Mouse (Mus musculus) frontal cortex, postnatal 36 days (tissue): ENCODE data around the gene Mmp27.

Experiments used
- DNase-seq, 2 experiments: peaks; one replicate each; pipeline ENCODE4 v3.0.0; 2022; ENCODE audit warnings: low spot score in 2 of 2

Gene Mmp27

GRCm38 (mm10) chr9:7571162-7571561 is at the start of gene Mmp27:
Gene Mmp27, plus strand, starts transcription at chr9:7571396.
- no peak for DNase-seq

GRCm38 (mm10) chr9:7526255-7526940 is 44.8 kb upstream of the Mmp27 start:
- no peak for DNase-seq

GRCm38 (mm10) chr9:7542763-7543162 is 28.4 kb upstream of the Mmp27 start:
- no peak for DNase-seq

GRCm38 (mm10) chr9:7544923-7545457 is 26.2 kb upstream of the Mmp27 start:
- DNase-seq, result no peak

- no peak for DNase-seq
These were observed 25.7 kb upstream of the Mmp27 start for GRCm38 (mm10) chr9:7545471-7545870.

- DNase-seq, result no peak
These were observed 25.3 kb upstream of the Mmp27 start for GRCm38 (mm10) chr9:7545920-7546319.

- DNase-seq, result no peak
These were observed 19.3 kb upstream of the Mmp27 start for GRCm38 (mm10) chr9:7551943-7552342.

- DNase-seq, result no peak
These were observed 17.7 kb upstream of the Mmp27 start for GRCm38 (mm10) chr9:7553536-7553935.

GRCm38 (mm10) chr9:7554382-7554781 is 16.8 kb upstream of the Mmp27 start:
- DNase-seq, result peak in 1 of 2 experiments; percentile 13

- DNase-seq, result no peak
These were observed 12.8 kb upstream of the Mmp27 start, which contains the start of gene Mmp8 for GRCm38 (mm10) chr9:7558221-7559017. Gene Mmp8, plus strand, starts transcription at chr9:7558456.

GRCm38 (mm10) chr9:7560026-7560425 is 11.2 kb upstream of the Mmp27 start:
- DNase-seq, result no peak

GRCm38 (mm10) chr9:7567376-7567775 is 3.8 kb upstream of the Mmp27 start:
- DNase-seq, result no peak

- no peak for DNase-seq
These were observed 3.3 kb upstream of the Mmp27 start for GRCm38 (mm10) chr9:7567923-7568322.

- DNase-seq, result no peak
These were observed 711 bp upstream of the Mmp27 start for GRCm38 (mm10) chr9:7570485-7570884.

- DNase-seq, result no peak
These were observed 992 bp downstream of the Mmp27 start for GRCm38 (mm10) chr9:7572188-7572587.

GRCm38 (mm10) chr9:7572663-7573308 is 1.6 kb downstream of the Mmp27 start:
- DNase-seq, result no peak

- no peak for DNase-seq
These were observed 4.3 kb downstream of the Mmp27 start for GRCm38 (mm10) chr9:7575526-7575925.

- DNase-seq, result no peak
These were observed 6.2 kb downstream of the Mmp27 start for GRCm38 (mm10) chr9:7577371-7577770.

- DNase-seq, result no peak
These were observed 18.9 kb downstream of the Mmp27 start for GRCm38 (mm10) chr9:7590063-7590462.

- DNase-seq, result no peak
These were observed 22.1 kb downstream of the Mmp27 start for GRCm38 (mm10) chr9:7593272-7593812.

GRCm38 (mm10) chr9:7594816-7595540 is 23.8 kb downstream of the Mmp27 start:
- DNase-seq, result peak; percentile 64 to 89
